Mouse (Mus musculus) embryo, embryonic 9.5 days (tissue): ENCODE measurements at regions not wholly inside any gene's neighbourhood (a gene's known extent, or its start where the extent isn't known, plus 50 kb on each side); places are given as distances from the start of the nearest gene placed in this dataset.
A peak's percentile ranks its signal among the peaks of the same experiment; 100 is the strongest.

Experiments
- DNase-seq: peaks from one replicate; pipeline ENCODE4 v3.0.0-alpha.2; 2017; ENCODE audit errors: extremely low spot score

DNA sequence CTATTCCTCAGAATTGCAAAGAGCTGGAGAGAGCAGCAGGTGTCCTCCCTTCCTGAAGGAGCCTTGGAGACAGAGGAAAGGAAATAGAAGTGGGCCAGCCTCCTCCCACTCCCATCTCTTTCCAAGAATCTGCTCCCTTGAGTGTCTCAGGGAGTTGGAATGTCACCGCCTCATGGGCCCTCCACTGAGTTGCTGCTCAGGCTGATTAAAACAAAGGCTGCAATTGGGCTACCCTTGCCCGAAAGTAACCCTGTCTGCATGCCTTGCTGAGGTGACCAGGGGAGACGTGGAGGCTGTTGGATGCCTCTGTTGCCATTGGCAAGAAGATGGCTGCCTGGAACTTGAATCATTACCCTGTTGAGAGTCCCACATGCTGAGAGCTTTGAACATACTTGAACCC lies 59.7 kb upstream of the Abca1 start:
- DNase-seq: no peak

DNA sequence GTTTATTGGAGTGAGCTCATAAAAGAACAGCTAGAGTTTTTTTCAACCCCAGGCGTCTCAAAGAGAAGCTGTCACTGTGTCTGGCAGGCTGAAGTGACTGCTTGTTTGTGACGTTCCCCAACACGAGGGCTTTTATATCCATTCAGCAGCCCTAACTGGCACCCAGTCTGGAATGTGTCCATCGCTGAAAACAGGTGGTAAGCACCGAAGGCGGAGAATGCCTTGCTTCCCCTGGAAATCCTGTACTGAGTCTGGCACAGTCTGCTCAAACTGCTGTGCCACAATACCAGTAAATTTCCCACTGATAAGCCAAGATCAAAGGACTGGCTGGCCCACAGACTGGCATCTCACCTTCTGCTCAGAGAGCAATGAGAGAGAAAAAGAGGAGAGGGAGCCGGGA lies 59.1 kb upstream of the Abca1 start:
- DNase-seq: no peak

DNA sequence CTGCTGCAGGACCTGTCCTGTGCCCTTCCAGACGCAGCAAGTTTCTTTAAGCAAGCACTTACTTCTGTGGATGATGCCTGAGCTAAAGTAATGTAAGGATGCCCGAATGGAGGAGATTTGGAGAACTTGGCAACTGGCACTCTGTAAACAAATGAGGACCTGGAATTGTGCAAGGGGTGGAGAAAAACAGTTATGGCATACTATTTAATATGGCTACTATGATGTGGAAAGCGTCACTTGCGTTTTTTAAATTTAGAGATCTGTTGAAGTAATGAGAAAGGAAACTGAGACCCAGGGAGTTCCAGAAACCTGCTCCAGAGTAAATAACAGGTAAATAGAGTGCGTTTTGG lies 58.6 kb upstream of the Abca1 start:
- DNase-seq: no peak

DNA sequence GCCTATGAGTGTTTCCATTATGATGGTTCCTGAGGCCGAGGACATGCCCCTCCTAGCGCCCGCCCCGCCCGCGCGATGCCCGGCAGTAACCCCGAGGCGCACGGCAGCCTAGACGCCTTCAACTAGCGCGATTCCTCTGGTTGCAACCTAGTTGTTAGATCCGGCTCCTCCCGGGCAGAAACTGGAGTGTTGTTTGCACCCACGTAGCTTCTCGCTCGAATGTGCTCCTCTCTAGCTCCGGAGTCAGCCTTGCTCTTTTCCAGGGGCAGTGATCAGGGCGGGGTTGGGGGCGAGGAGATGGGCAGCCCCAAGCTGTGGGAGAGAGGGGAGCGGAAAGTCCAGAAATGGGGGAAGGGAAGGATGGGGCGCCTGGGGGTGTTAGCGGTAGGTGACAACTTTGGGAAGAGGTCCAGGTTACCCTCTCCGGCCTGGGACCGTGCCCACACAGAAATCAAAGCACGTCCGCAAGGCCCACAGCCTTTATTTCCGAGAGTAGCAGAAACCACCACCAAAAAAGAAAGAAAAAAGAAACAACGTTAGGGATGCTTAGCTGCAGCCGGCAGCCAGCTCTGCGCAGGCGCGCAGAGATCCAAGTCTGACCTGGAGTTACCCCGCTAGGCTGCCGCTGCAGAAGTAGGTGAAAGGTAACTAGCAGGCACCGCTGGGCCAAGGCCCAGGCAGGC lies 58.1 kb upstream of the Abca1 start:
- peak; percentile 72 for DNase-seq

DNA sequence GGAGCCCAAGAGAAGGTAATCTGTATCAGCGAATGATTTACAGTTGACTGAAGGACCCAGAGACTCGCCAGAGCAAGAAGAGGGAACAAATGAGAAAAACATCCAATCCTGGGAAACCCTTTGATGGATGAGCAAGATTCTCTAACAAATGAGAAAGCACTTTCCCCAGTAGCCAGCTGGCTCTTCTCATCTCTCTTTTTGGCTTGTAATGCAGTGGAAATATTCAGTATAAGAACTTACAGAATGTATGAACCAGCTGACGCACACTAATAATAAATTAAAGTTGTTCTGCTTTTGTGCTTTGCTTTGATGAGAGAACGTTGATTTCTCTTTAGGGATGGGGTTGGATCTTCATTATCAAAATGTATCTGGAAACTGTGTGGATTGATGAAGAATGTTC lies 52.8 kb upstream of the Abca1 start:
- DNase-seq: no peak

DNA sequence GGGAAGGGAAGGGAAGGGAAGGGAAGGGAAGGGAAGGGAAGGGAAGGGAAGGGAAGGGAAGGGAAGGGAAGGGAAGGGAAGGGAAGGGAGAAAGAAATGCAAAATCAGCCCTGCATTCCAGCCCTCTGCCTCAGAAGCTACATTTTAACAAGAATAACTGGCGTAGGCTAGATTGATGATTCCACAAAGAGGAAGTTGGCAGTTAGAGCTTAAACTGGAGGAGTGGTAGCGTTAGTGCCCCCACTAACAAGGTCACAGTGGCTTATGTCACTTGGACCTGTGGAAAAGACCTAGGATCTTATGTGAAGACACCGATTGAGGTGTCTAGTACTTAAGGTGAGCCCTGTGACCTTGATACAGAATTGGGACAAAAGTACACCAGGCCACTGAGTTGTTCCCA lies 51.0 kb upstream of the Abca1 start:
- no peak for DNase-seq
